ENCODE assay signal across 8 mouse cellular contexts in the genomic region with DNA sequence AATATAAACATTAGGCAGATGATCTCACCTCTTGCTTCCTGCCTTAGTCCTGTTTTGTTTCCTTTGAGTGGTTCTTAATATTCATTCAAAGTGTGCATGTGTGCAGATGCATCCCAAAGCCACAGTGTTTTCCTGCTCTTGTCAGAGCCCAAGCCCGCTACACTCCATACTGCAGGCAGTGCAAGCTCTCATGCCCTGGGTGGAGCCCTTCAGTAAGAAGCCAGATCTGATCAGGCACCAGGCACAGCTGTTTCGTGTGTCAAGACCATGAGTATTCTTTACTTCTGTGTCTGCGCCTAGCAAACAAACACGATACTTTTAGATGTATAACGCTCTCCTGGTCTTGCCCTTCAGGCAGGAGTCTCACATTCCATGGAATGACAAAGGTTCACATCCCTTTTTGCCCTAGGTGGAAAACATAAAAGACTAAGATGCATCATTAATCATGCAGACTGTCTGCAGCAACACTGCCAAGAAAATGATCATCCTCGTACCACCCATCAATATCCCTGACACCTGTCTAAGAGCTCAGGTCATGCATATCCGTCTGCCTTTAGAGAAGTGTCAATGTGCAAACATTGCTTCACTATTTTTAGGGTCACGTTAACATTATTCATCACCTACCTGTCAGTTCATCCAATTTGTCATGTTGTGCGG.
DNase-seq lines count a peak whose midpoint lies in the region; ATAC-seq lines count a peak whose summit lies in the region.

No protein-coding gene starts in this region.

- peak; percentile 60; the same call in 1 of the 2 replicates for ATAC-seq in cerebellum, adult (ENCODE audit: insufficient number of reproducible peaks, low FRiP score, low TSS enrichment)
- peak; percentile 58; the same call in 1 of the 2 replicates for ATAC-seq in midbrain, embryonic 12.5 days (ENCODE audit: low FRiP score, low read depth)
- ATAC-seq in midbrain, embryonic 11.5 days (ENCODE audit: low FRiP score) = no peak
- no peak for ATAC-seq in megakaryocyte-erythroid progenitor cell, adult 5-6 weeks (replicated peaks; ENCODE audit: low FRiP score, low TSS enrichment, poor library complexity, severe bottlenecking)

- H3K4me3 ChIP-seq in midbrain, embryonic 12.5 days = no peak overlapping the region
- no peak overlapping the region for H3K4me3 ChIP-seq in midbrain, embryonic 11.5 days (ENCODE audit: low read depth, low read length)

- WGBS in midbrain, embryonic 12.5 days = 77% methylated on average over 9 of the region's 9 CpGs
- WGBS in midbrain, embryonic 11.5 days = 78% methylated on average over 9 of the region's 9 CpGs

- 0 out of 2 replicates have a peak, but pooled peaks cover 4% of the 10 kb centered on the region for H3K27me3 ChIP-seq in midbrain, embryonic 12.5 days
- no peaks in the 10 kb centered on the region for H3K27me3 ChIP-seq in midbrain, embryonic 11.5 days (ENCODE audit: control insufficient read depth, insufficient read depth, low read length)

- no peak for DNase-seq in cerebellum, adult 11-12 months
- DNase-seq in midbrain, embryonic 11.5 days (ENCODE audit: low spot score, missing footprints) = no peak
- peak; percentile 16 for DNase-seq in kidney, postnatal 14 days
- peak; percentile 9 for DNase-seq in yolk sac, embryonic 10.5 days (ENCODE audit: low spot score)
- no peak for DNase-seq in spleen, postnatal 10 days (ENCODE audit: low spot score in 2 of 2)

- H3K4me2 ChIP-seq in midbrain, embryonic 12.5 days (replicated peaks) = no peak overlapping the region
- H3K4me2 ChIP-seq in midbrain, embryonic 11.5 days = no peak overlapping the region

- no peaks in the 10 kb centered on the region for H3K36me3 ChIP-seq in midbrain, embryonic 12.5 days
- H3K36me3 ChIP-seq in midbrain, embryonic 11.5 days (ENCODE audit: control insufficient read depth, insufficient read depth, low read length) = no peaks in the 10 kb centered on the region

- no peaks in the 10 kb centered on the region for H3K9me3 ChIP-seq in midbrain, embryonic 12.5 days
- no peaks in the 10 kb centered on the region for H3K9me3 ChIP-seq in midbrain, embryonic 11.5 days (ENCODE audit: control insufficient read depth, low read length)

- H3K4me1 ChIP-seq in midbrain, embryonic 12.5 days = no peaks in the 10 kb centered on the region; the same call in 1 of the 2 replicates
- H3K4me1 ChIP-seq in midbrain, embryonic 11.5 days (ENCODE audit: control insufficient read depth, insufficient read depth, low read length) = no peaks in the 10 kb centered on the region

- no peak overlapping the region for H3K27ac ChIP-seq in midbrain, embryonic 12.5 days (replicated peaks)
- H3K27ac ChIP-seq in midbrain, embryonic 11.5 days (ENCODE audit: low read depth, low read length) = no peak overlapping the region

- no peak overlapping the region for H3K9ac ChIP-seq in midbrain, embryonic 12.5 days (replicated peaks)
- no peak overlapping the region for H3K9ac ChIP-seq in midbrain, embryonic 11.5 days (ENCODE audit: low read length)

Comparison
In these comparisons a context has a peak if more than half of its experiments do, and no peak if none do; other contexts are left out.
1. ATAC-seq: peak in cerebellum, adult (single experiment) and midbrain, embryonic 12.5 days (single experiment); none in midbrain, embryonic 11.5 days (single experiment) and megakaryocyte-erythroid progenitor cell, adult 5-6 weeks (single experiment).
2. DNase-seq: peak in kidney, postnatal 14 days (single experiment) and yolk sac, embryonic 10.5 days (single experiment); none in cerebellum, adult 11-12 months (single experiment), midbrain, embryonic 11.5 days (single experiment) and spleen, postnatal 10 days (0 of 2).